ENCODE assay signal across 8 mouse cellular contexts in genomic region chr1:162186470-162187351, GRCm38 (mm10).
DNase-seq lines count a peak whose midpoint lies in the region; ATAC-seq and TF ChIP-seq lines count a peak whose summit lies in the region.

No protein-coding gene starts in this region.

- H3K36me3 ChIP-seq in heart, postnatal 0 days (replicated peaks; ENCODE audit: control insufficient read depth, insufficient read depth, low read length) = no peaks in the 10 kb centered on the region
- no peaks in the 10 kb centered on the region for H3K36me3 ChIP-seq in liver, embryonic 12.5 days

- DNase-seq in kidney, adult 9 months = peak; percentile 27
- DNase-seq in kidney, adult 8-10 months = no peak
- peak; percentile 51 for DNase-seq in brain, embryonic 14.5 days (ENCODE audit: low read depth)
- DNase-seq in heart, postnatal 0 days (ENCODE audit: low spot score) = peak; percentile 18
- no peak for DNase-seq in frontal cortex, postnatal 36 days (ENCODE audit: low spot score in 2 of 2)
- no peak for DNase-seq in adrenal gland, postnatal 4 days (ENCODE audit: low spot score in 2 of 2)
- DNase-seq in urinary bladder, postnatal 14 days (ENCODE audit: low spot score) = no peak

- no peaks in the 10 kb centered on the region for H3K9me3 ChIP-seq in heart, postnatal 0 days (replicated peaks; ENCODE audit: control insufficient read depth, low read length)
- H3K9me3 ChIP-seq in liver, embryonic 12.5 days (replicated peaks) = no peaks in the 10 kb centered on the region

- TF ChIP-seq EP300 in heart, postnatal 0 days (IDR thresholded peaks at IDR 0.05; ENCODE audit: low read depth) = no peak

- peak overlapping the region; percentile 66 for H3K27ac ChIP-seq in heart, postnatal 0 days (ENCODE audit: low read depth)
- H3K27ac ChIP-seq in liver, embryonic 12.5 days = peak overlapping the region; percentile 53; the same call in 1 of the 2 replicates

- 51% methylated on average over 7 of the region's 7 CpGs for WGBS in heart, postnatal 0 days
- WGBS in liver, embryonic 12.5 days (ENCODE audit: insufficient replicate concordance) = 56% methylated on average over 7 of the region's 7 CpGs

- ATAC-seq in heart, postnatal 0 days (ENCODE audit: insufficient read depth, low read depth) = no peak
- no peak for ATAC-seq in liver, embryonic 12.5 days

- no peaks in the 10 kb centered on the region for H3K27me3 ChIP-seq in heart, postnatal 0 days (ENCODE audit: control insufficient read depth, insufficient read depth, low read length)
- no peaks in the 10 kb centered on the region for H3K27me3 ChIP-seq in liver, embryonic 12.5 days (replicated peaks)

- H3K4me3 ChIP-seq in heart, postnatal 0 days (ENCODE audit: low read depth, low read length) = no peak overlapping the region
- H3K4me3 ChIP-seq in liver, embryonic 12.5 days = no peak overlapping the region

- no peak overlapping the region for H3K9ac ChIP-seq in heart, postnatal 0 days (replicated peaks; ENCODE audit: low read depth, low read length)
- H3K9ac ChIP-seq in liver, embryonic 12.5 days = no peak overlapping the region

- peaks cover 32% of the 10 kb centered on the region for H3K4me1 ChIP-seq in heart, postnatal 0 days (ENCODE audit: control insufficient read depth, insufficient read depth)
- no peaks in the 10 kb centered on the region for H3K4me1 ChIP-seq in liver, embryonic 12.5 days

- TF ChIP-seq POLR2A in brain, embryonic 14.5 days (IDR thresholded peaks at IDR 0.05; ENCODE audit: borderline replicate concordance, extremely low read depth, insufficient read depth, insufficient read length, poor library complexity, severe bottlenecking) = no peak

- TF ChIP-seq CTCF in brain, embryonic 14.5 days (IDR thresholded peaks at IDR 0.05; ENCODE audit: borderline replicate concordance, extremely low read depth, insufficient read depth, insufficient read length) = no peak
- TF ChIP-seq CTCF in heart, postnatal 0 days (IDR thresholded peaks at IDR 0.05; ENCODE audit: low read depth) = no peak

- no peak overlapping the region for H3K4me2 ChIP-seq in heart, postnatal 0 days (ENCODE audit: low read depth, low read length)
- H3K4me2 ChIP-seq in liver, embryonic 12.5 days = no peak overlapping the region

Comparison
In these comparisons a context has a peak if more than half of its experiments do, and no peak if none do; other contexts are left out.
1. DNase-seq: peak in kidney, adult 9 months (single experiment), brain, embryonic 14.5 days (single experiment) and heart, postnatal 0 days (single experiment); none in kidney, adult 8-10 months (0 of 2), frontal cortex, postnatal 36 days (0 of 2), adrenal gland, postnatal 4 days (0 of 2) and urinary bladder, postnatal 14 days (single experiment).